Mouse (Mus musculus): Measurements from ENCODE around the gene Cog3. TPM values are rescaled to one million over a fixed set of nuclear protein-coding genes. Genes with fewer than 3 reads are reported as not detected.

Cog3 gene
- total RNA-seq, 1 experiment: 11.2 TPM

GRCm38 (mm10) chr14:75690428-75690827 lies 63.9 kb downstream of the Cog3 start:
- TF ChIP-seq ZC3H11A (IDR thresholded peaks at IDR 0.05; ENCODE audit: borderline replicate concordance, low read depth, low read length) (no peak), MAFK (IDR thresholded peaks at IDR 0.05; ENCODE audit: insufficient read depth, low read depth, low read length) (no peak), CHD2 (IDR thresholded peaks at IDR 0.05; ENCODE audit: low read depth, low read length) (no peak), HCFC1 (IDR thresholded peaks at IDR 0.05; ENCODE audit: borderline replicate concordance, insufficient read depth, low read length) (no peak), ZNF384 (IDR thresholded peaks at IDR 0.05; ENCODE audit: low read depth, low read length) (no peak)
- DNase-seq (ENCODE audit: low read depth, low spot score): no peak
- Histone ChIP-seq H3K9ac (ENCODE audit: insufficient read depth, low read depth, low read length, poor library complexity, severe bottlenecking) (no peak overlapping the region), H3K4me3 (ENCODE audit: insufficient read depth in 1 of 2, low read depth in 1 of 2, low read length in 2 of 2, poor library complexity in 1 of 2, severe bottlenecking in 1 of 2) (no peak overlapping the region), H3K36me3 (ENCODE audit: control insufficient read depth, insufficient read depth, low read length, poor library complexity, severe bottlenecking) (no peaks in the 10 kb centered on the region), H3K27ac (ENCODE audit: insufficient read depth, low read depth, low read length, poor library complexity, severe bottlenecking) (no peak overlapping the region), H3K9me3 (ENCODE audit: control insufficient read depth, insufficient read depth, low read depth, low read length) (no peaks in the 10 kb centered on the region), H3K4me1 (ENCODE audit: control insufficient read depth in 2 of 2, insufficient read depth in 2 of 2, low read length in 2 of 2, poor library complexity in 1 of 2) (no peaks in the 10 kb centered on the region)
- in situ Hi-C loops (cut with MboI; ENCODE audit: low sequenced_read_pairs in 2 of 2, unreplicated experiment in 2 of 2): no loop called here

GRCm38 (mm10) chr14:75676316-75676715 lies 78.0 kb downstream of the Cog3 start:
- no peak overlapping the region for H3K27ac ChIP-seq (ENCODE audit: insufficient read depth, low read depth, low read length, poor library complexity, severe bottlenecking)
- H3K9ac ChIP-seq (ENCODE audit: insufficient read depth, low read depth, low read length, poor library complexity, severe bottlenecking): no peak overlapping the region
- no peak overlapping the region for H3K4me3 ChIP-seq (ENCODE audit: insufficient read depth in 1 of 2, low read depth in 1 of 2, low read length in 2 of 2, poor library complexity in 1 of 2, severe bottlenecking in 1 of 2)
- no peak for DNase-seq (ENCODE audit: low read depth, low spot score)
- no peaks in the 10 kb centered on the region for H3K4me1 ChIP-seq (ENCODE audit: control insufficient read depth in 2 of 2, insufficient read depth in 2 of 2, low read length in 2 of 2, poor library complexity in 1 of 2)
- TF ChIP-seq HCFC1 (IDR thresholded peaks at IDR 0.05; ENCODE audit: borderline replicate concordance, insufficient read depth, low read length) (no peak), CHD2 (IDR thresholded peaks at IDR 0.05; ENCODE audit: low read depth, low read length) (no peak), ZNF384 (IDR thresholded peaks at IDR 0.05; ENCODE audit: low read depth, low read length) (no peak), MAFK (IDR thresholded peaks at IDR 0.05; ENCODE audit: insufficient read depth, low read depth, low read length) (no peak), ZC3H11A (IDR thresholded peaks at IDR 0.05; ENCODE audit: borderline replicate concordance, low read depth, low read length) (no peak)
- H3K36me3 ChIP-seq (ENCODE audit: control insufficient read depth, insufficient read depth, low read length, poor library complexity, severe bottlenecking): no peaks in the 10 kb centered on the region
- no peaks in the 10 kb centered on the region for H3K9me3 ChIP-seq (ENCODE audit: control insufficient read depth, insufficient read depth, low read depth, low read length)
- in situ Hi-C loops (cut with MboI; ENCODE audit: low sequenced_read_pairs in 2 of 2, unreplicated experiment in 2 of 2): no loop called here

DNA sequence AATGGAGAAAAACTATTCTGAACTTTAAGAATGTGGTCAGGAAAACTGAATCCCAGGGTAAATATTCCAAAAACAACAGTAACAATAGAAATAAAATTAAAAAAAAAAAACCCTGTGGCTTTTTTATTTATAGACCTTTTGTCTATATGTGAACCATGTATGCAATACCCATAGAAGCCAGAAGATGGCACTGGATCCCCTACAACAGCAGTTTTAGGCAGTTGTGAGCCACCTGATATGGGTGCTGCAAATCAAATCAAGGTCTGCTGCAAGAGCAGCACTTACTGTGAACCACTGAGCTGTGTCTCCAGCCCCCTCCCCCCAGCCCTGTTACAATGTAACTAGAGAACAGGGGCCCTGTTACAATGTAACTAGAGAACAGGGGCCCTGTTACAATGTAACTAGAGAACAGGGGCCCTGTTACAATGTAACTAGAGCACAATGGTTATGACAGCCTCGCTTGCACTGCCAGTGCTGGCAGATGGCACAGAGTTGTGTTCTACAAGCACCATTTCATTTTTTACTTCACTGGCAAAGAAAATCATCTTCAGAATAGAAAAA lies 85.2 kb downstream of the Cog3 start:
- no peak for TF ChIP-seq ZC3H11A (IDR thresholded peaks at IDR 0.05; ENCODE audit: borderline replicate concordance, low read depth, low read length)
- no peak for TF ChIP-seq CHD2 (IDR thresholded peaks at IDR 0.05; ENCODE audit: low read depth, low read length)
- TF ChIP-seq MAFK (IDR thresholded peaks at IDR 0.05; ENCODE audit: insufficient read depth, low read depth, low read length): no peak
- no peak for TF ChIP-seq HCFC1 (IDR thresholded peaks at IDR 0.05; ENCODE audit: borderline replicate concordance, insufficient read depth, low read length)
- no peak for TF ChIP-seq ZNF384 (IDR thresholded peaks at IDR 0.05; ENCODE audit: low read depth, low read length)
- Histone ChIP-seq H3K9me3 (ENCODE audit: control insufficient read depth, insufficient read depth, low read depth, low read length) (no peaks in the 10 kb centered on the region), H3K9ac (ENCODE audit: insufficient read depth, low read depth, low read length, poor library complexity, severe bottlenecking) (no peak overlapping the region), H3K4me3 (ENCODE audit: insufficient read depth in 1 of 2, low read depth in 1 of 2, low read length in 2 of 2, poor library complexity in 1 of 2, severe bottlenecking in 1 of 2) (no peak overlapping the region), H3K4me1 (ENCODE audit: control insufficient read depth in 2 of 2, insufficient read depth in 2 of 2, low read length in 2 of 2, poor library complexity in 1 of 2) (no peaks in the 10 kb centered on the region), H3K36me3 (ENCODE audit: control insufficient read depth, insufficient read depth, low read length, poor library complexity, severe bottlenecking) (no peaks in the 10 kb centered on the region), H3K27ac (ENCODE audit: insufficient read depth, low read depth, low read length, poor library complexity, severe bottlenecking) (no peak overlapping the region)
- in situ Hi-C loops (cut with MboI; ENCODE audit: low sequenced_read_pairs in 2 of 2, unreplicated experiment in 2 of 2): no loop called here
- DNase-seq (ENCODE audit: low read depth, low spot score): no peak

DNA sequence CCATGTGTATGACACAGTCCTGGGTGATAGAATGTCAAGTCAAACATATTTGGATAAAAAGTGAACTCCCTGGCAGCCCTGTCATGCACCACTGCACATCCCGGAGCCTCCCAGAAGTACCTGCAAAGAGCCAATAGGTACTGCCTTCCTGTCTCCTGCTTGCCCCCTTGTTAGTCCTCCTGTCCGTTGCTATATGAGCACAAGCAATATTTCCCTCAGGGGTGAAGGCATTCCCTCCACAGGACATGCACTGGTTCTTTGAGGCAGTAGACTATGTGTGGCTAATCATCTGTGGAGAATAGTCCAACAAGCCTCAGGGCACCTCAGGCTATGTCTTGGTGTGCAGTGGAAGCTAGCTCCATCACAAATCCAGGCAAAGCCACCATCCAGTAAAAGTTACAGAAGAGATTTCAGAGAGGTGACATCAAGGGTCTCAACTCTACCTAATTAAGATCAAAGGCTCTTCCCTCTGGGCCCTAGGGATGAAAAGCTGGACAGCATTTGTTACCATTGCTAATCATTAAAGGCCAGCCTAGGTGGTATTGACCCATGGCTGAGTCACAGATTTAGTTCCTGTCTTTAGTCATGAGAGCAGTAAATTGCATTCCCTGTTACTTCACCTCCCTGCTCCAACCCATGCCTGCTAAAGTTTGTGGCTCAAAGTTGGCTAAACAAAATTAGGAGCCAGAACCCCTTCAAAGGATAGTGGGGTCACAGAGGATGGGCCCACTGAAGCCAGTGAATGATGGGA lies 88.7 kb downstream of the Cog3 start:
- Histone ChIP-seq H3K4me1 (ENCODE audit: control insufficient read depth in 2 of 2, insufficient read depth in 2 of 2, low read length in 2 of 2, poor library complexity in 1 of 2) (no peaks in the 10 kb centered on the region), H3K9ac (ENCODE audit: insufficient read depth, low read depth, low read length, poor library complexity, severe bottlenecking) (no peak overlapping the region), H3K9me3 (ENCODE audit: control insufficient read depth, insufficient read depth, low read depth, low read length) (no peaks in the 10 kb centered on the region), H3K4me3 (ENCODE audit: insufficient read depth in 1 of 2, low read depth in 1 of 2, low read length in 2 of 2, poor library complexity in 1 of 2, severe bottlenecking in 1 of 2) (no peak overlapping the region), H3K36me3 (ENCODE audit: control insufficient read depth, insufficient read depth, low read length, poor library complexity, severe bottlenecking) (no peaks in the 10 kb centered on the region), H3K27ac (ENCODE audit: insufficient read depth, low read depth, low read length, poor library complexity, severe bottlenecking) (no peak overlapping the region)
- no peak for DNase-seq (ENCODE audit: low read depth, low spot score)
- TF ChIP-seq HCFC1 (IDR thresholded peaks at IDR 0.05; ENCODE audit: borderline replicate concordance, insufficient read depth, low read length) (no peak), ZC3H11A (IDR thresholded peaks at IDR 0.05; ENCODE audit: borderline replicate concordance, low read depth, low read length) (no peak), ZNF384 (IDR thresholded peaks at IDR 0.05; ENCODE audit: low read depth, low read length) (no peak), MAFK (IDR thresholded peaks at IDR 0.05; ENCODE audit: insufficient read depth, low read depth, low read length) (no peak), CHD2 (IDR thresholded peaks at IDR 0.05; ENCODE audit: low read depth, low read length) (no peak)
- in situ Hi-C loops (cut with MboI; ENCODE audit: low sequenced_read_pairs in 2 of 2, unreplicated experiment in 2 of 2): no loop called here
